Mouse (Mus musculus) heart, embryonic 13.5 days (tissue): ENCODE results near the gene Lrrc45. TPM values are rescaled to one million over a fixed set of nuclear protein-coding genes. Genes with fewer than 3 reads are reported as not detected.
A peak's percentile ranks its signal among the peaks of the same experiment; 100 is the strongest.

Source experiments
- ATAC-seq: fragments of 200-750 bp; cut with Nextera tagmentation; 2 replicates; pipeline ENCODE4 v1.8.0; 2017; ENCODE audit warnings: moderate TSS enrichment; ENCODE audit not compliant: insufficient number of reproducible peaks, low FRiP score, low TSS enrichment; ENCODE audit errors: extremely low read depth
- H3K27ac ChIP-seq: fragments of 300-500 bp; sonication (generic); replicated peaks from 2 replicates; pipeline ENCODE4 v1.5.1; 2015; ENCODE audit warnings: moderate library complexity, mild to moderate bottlenecking, inconsistent platforms
- H3K27me3 ChIP-seq: fragments of 300-500 bp; sonication (generic); replicated peaks from 2 replicates; pipeline ENCODE4 v1.6.1; 2015; ENCODE audit warnings: mild to moderate bottlenecking, inconsistent platforms
- H3K36me3 ChIP-seq: fragments of 300-500 bp; sonication (generic); 2 replicates; pipeline ENCODE4 v1.6.1; 2015; ENCODE audit warnings: mild to moderate bottlenecking, inconsistent platforms
- H3K4me1 ChIP-seq: fragments of 300-500 bp; sonication (generic); 2 replicates; pipeline ENCODE4 v1.6.1; 2015; ENCODE audit warnings: inconsistent platforms
- H3K4me2 ChIP-seq: fragments of 300-500 bp; sonication (generic); 2 replicates; pipeline ENCODE4 v1.6.1; 2015; ENCODE audit warnings: inconsistent platforms, mild to moderate bottlenecking, moderate library complexity
- H3K4me3 ChIP-seq: fragments of 300-500 bp; sonication (generic); 2 replicates; pipeline ENCODE4 v1.5.1; 2015; ENCODE audit warnings: moderate library complexity, mild to moderate bottlenecking, inconsistent platforms
- H3K9ac ChIP-seq: fragments of 300-500 bp; sonication (generic); 2 replicates; pipeline ENCODE4 v1.6.1; 2015; ENCODE audit warnings: inconsistent platforms, mild to moderate bottlenecking, moderate library complexity
- H3K9me3 ChIP-seq: fragments of 300-500 bp; sonication (generic); 2 replicates; pipeline ENCODE4 v1.6.1; 2016; ENCODE audit warnings: inconsistent platforms
- WGBS: fragments of 180-500 bp; shearing (Covaris S2); methylation state at CpG from one replicate; pipeline ENCODE4 v1.1.7; 2015; ENCODE audit warnings: mixed read lengths; 5-methylcytosine and 5-hydroxymethylcytosine counted together
- polyA plus RNA-seq: library from polyadenylated mRNA; unstranded; fragments of >200 nt; fragmentation: Nextera tagmentation; extraction: Ambion mirVana; gene quantifications from 2 replicates; pipeline ENCODE4 v1.2.1, GENCODE M21; 2015

Lrrc45 gene
- polyA plus RNA-seq, 1 experiment from 2014 or later: 28.1 TPM

DNA sequence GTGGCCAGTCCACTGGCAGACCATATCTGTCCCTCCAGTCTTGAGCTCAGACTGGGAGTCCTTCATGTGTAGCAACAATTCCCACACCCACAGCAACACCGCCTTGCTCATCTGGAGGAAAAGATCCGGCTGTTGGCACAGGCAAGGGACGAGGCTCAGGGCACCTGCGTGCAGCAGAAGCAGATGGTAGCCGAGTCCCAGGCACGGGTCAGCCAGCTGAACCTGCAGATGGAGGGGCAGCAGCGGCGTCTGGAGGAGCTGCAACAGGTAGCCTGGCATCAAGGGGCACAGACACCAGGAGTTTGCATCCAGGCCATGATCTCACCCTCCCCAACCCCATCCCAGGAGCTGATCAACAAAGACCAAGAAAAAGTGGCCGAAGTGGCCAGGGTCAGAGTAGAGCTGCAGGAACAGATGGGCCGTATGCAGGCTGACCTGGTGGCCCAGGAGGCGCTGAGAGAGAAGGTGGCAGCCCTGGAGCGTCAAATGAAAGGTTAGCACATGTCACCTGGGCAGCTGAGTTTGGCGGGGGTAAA, 6.2 kb downstream of the Lrrc45 start:
- peaks cover 43% of the 10 kb centered on the region for H3K27me3 ChIP-seq
- H3K9ac ChIP-seq: no peak overlapping the region
- no peak overlapping the region for H3K27ac ChIP-seq
- no peak overlapping the region for H3K4me3 ChIP-seq
- no peak overlapping the region for H3K4me2 ChIP-seq
- 88% methylated on average over 13 of the region's 13 CpGs for WGBS
- H3K4me1 ChIP-seq: peaks cover 22% of the 10 kb centered on the region
- H3K36me3 ChIP-seq: peaks cover 46% of the 10 kb centered on the region
- H3K9me3 ChIP-seq: no peaks in the 10 kb centered on the region
- no peak for ATAC-seq

DNA sequence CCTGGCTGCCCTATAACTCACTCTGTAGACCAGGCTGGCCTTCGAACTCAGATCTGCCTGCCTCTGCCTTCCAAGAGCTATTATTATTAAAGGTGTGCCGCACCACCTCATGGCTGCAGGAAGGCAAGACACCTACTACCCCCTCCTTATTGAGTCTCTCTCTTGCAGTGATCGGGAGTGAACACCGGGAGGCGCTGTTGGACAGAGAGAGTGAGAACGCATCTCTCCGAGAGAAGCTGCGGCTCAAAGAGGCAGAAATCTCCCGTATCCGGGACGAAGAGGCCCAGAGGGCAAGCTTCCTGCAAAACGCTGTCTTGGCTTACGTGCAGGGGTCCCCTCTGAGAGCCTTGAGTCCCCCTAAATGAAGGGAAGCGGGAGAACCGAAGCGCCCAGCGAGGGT, 6.7 kb downstream of the Lrrc45 start:
- no peak for ATAC-seq
- H3K27ac ChIP-seq: no peak overlapping the region
- H3K4me3 ChIP-seq: peak overlapping the region; percentile 59
- WGBS: 12% methylated on average over 17 of the region's 17 CpGs
- H3K36me3 ChIP-seq: peaks cover 41% of the 10 kb centered on the region
- H3K4me1 ChIP-seq: peaks cover 19% of the 10 kb centered on the region
- peaks cover 48% of the 10 kb centered on the region for H3K27me3 ChIP-seq
- H3K9me3 ChIP-seq: no peaks in the 10 kb centered on the region
- H3K4me2 ChIP-seq: peak overlapping the region; percentile 92
- peak overlapping the region; percentile 91 for H3K9ac ChIP-seq

- H3K4me2 ChIP-seq: peak within 1 kb of the TSS; percentile 92
- peak within 1 kb of the TSS; percentile 59 for H3K4me3 ChIP-seq
- WGBS: under 1% methylated on average over 89 of the region's 90 CpGs
- peaks cover 35% of the 10 kb centered on the region for H3K36me3 ChIP-seq
- no peak within 1 kb of the TSS for H3K27ac ChIP-seq
- H3K9ac ChIP-seq: peak within 1 kb of the TSS; percentile 91
- H3K9me3 ChIP-seq: no peaks in the 10 kb centered on the region
- ATAC-seq: peak; percentile 52; the same call in 1 of the 2 replicates
- H3K4me1 ChIP-seq: peaks cover 22% of the 10 kb centered on the region
- H3K27me3 ChIP-seq: peaks cover 57% of the 10 kb centered on the region
Measured at GRCm38 (mm10) chr11:120721124-120722066, 7.7 kb downstream of the Lrrc45 start, which contains the start of gene Rac3. Gene Rac3 (plus strand): TSS chr11:120721470.

DNA sequence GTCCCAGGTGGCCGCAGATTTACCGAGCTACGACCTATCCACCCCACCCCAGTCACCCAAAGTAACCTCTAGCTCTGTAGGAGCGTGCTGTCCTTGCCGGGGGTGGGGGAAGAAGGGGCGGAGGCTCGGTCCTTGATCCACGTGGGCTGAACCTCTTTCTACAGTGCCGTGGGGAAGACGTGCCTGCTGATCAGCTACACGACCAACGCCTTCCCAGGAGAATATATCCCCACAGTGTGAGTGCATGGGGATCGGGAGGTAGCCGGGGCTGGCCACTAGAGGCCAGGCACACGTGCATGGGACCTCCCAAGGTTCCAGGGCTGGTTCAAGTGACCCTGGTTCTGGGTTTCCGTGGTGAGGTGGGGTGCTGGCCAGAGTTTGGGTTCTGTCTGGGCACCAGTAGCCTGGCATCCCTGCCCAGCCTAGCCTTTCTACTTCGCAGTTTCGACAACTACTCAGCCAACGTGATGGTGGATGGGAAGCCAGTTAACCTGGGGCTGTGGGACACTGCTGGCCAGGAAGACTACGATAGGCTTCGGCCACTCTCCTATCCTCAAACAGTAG, 8.4 kb downstream of the Lrrc45 start:
- Histone ChIP-seq H3K27ac (no peak overlapping the region), H3K27me3 (peaks cover 59% of the 10 kb centered on the region), H3K4me1 (peaks cover 28% of the 10 kb centered on the region), H3K36me3 (peaks cover 29% of the 10 kb centered on the region), H3K4me3 (peak overlapping the region; percentile 59), H3K4me2 (peak overlapping the region; percentile 92), H3K9ac (peak overlapping the region; percentile 91), H3K9me3 (no peaks in the 10 kb centered on the region)
- WGBS: 21% methylated on average over 21 of the region's 21 CpGs
- ATAC-seq: no peak

GRCm38 (mm10) chr11:120722761-120723382, 9.1 kb downstream of the Lrrc45 start:
- peaks cover 59% of the 10 kb centered on the region for H3K27me3 ChIP-seq
- no peak overlapping the region; the same call in 1 of the 2 replicates for H3K4me2 ChIP-seq
- 79% methylated on average over 11 of the region's 11 CpGs for WGBS
- H3K4me1 ChIP-seq: peaks cover 28% of the 10 kb centered on the region
- H3K9me3 ChIP-seq: no peaks in the 10 kb centered on the region
- H3K36me3 ChIP-seq: peaks cover 22% of the 10 kb centered on the region
- H3K4me3 ChIP-seq: no peak overlapping the region
- no peak overlapping the region for H3K9ac ChIP-seq
- no peak for ATAC-seq
- H3K27ac ChIP-seq: no peak overlapping the region

DNA sequence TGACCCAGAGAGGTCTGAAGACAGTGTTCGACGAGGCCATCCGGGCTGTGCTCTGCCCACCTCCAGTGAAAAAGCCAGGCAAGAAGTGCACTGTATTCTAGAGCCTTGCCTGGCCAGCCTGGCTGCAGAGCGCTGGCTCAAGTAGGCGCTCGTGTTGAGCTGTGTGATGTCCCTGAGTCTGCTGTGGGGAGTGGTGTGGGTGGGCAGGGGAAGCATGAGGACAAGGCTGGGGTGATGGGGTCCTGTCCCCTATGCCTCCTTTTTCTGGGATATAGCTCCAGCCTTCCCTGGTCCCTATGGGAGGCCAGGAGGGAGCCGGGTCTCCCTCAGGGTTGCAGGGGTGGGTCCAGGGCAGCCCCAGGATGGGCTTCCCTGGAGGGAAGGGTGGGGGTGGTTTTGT, 9.8 kb downstream of the Lrrc45 start:
- no peak overlapping the region for H3K4me2 ChIP-seq
- no peak for ATAC-seq
- H3K4me1 ChIP-seq: peaks cover 28% of the 10 kb centered on the region
- H3K4me3 ChIP-seq: no peak overlapping the region
- 77% methylated on average over 7 of the region's 7 CpGs for WGBS
- H3K27ac ChIP-seq: no peak overlapping the region
- no peaks in the 10 kb centered on the region for H3K9me3 ChIP-seq
- H3K9ac ChIP-seq: no peak overlapping the region
- H3K27me3 ChIP-seq: peaks cover 64% of the 10 kb centered on the region
- peaks cover 16% of the 10 kb centered on the region for H3K36me3 ChIP-seq

DNA sequence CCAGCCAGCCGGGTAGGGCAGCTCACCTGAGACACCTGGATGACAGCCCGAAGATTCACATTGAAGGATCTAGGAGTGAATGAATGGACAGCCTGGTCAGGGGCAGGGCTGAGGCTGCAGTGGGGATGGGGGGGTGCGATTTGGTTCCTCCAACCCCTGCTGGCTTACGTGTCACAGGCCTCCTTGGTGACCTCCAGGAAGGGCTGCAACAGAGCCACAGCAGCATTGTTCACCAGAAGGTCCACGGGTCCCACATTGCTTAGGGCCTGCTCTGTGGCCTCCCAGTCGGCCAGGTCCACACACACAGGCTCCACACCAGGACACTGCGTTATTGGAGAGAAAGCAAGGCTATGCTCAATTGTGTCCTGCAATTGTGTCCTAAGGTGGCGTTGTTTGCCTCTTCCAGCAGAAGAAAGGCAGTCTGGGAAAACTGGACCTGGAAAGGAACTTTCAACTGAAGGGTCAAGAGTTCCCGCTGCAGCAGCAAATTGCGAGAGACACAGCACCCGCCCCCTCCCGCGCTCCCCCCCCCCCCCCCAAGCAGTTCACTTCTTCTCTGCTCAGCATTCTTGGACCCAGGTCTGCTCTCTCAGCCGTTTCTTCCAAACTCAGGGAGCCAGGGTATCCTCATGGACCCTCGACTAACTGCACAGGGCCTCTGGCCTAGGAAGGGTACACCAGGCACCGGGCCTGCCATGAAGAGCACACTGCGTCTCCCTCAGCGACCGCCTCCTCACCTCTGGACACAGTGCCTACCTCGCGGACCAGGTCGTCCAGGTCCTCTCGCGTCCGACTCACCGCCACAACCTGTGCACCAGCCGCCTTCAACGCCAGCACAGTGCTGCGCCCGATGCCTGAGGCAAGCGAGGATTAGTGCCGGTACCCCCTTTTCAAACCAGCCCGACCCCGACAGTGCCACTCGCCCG, 12.8 kb downstream of the Lrrc45 start:
- peak; percentile 2; the same call in 1 of the 2 replicates for ATAC-seq
- Histone ChIP-seq H3K9ac (peak overlapping the region; percentile 73), H3K27ac (no peak overlapping the region), H3K27me3 (peaks cover 72% of the 10 kb centered on the region), H3K9me3 (no peaks in the 10 kb centered on the region), H3K4me3 (peak overlapping the region; percentile 59), H3K4me2 (peak overlapping the region; percentile 79), H3K36me3 (no peaks in the 10 kb centered on the region), H3K4me1 (peaks cover 22% of the 10 kb centered on the region)
- 19% methylated on average over 34 of the region's 36 CpGs for WGBS

DNA sequence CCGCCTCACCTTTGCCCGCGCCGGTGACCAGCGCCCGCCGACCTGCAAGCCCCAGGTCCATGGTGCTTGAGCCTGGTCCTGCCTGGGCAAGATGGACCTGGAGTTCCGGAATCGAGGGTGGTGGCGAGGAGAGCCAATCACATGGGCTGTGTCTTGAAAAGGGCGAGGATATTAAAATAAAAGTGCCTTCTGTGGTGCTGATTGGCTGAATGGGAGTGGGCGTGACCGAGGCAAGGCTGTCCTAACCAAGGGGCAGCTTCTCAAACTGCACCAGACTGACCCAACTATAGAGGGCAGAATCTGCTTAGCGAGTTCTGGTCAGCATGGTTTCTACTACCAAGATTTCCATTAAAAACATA, 13.4 kb downstream of the Lrrc45 start, which contains the start of gene Dcxr:
Gene Dcxr, minus strand, starts transcription at position 113 of the 359 bp plus-strand sequence.
- peaks cover 22% of the 10 kb centered on the region for H3K4me1 ChIP-seq
- H3K4me3 ChIP-seq: peak within 1 kb of the TSS; percentile 59
- peaks cover 71% of the 10 kb centered on the region for H3K27me3 ChIP-seq
- under 1% methylated on average over 14 of the region's 14 CpGs for WGBS
- H3K36me3 ChIP-seq: no peaks in the 10 kb centered on the region
- no peak within 1 kb of the TSS for H3K27ac ChIP-seq
- peak within 1 kb of the TSS; percentile 73 for H3K9ac ChIP-seq
- peak within 1 kb of the TSS; percentile 79 for H3K4me2 ChIP-seq
- H3K9me3 ChIP-seq: no peaks in the 10 kb centered on the region
- ATAC-seq: peak; percentile 72; the same call in 1 of the 2 replicates

DNA sequence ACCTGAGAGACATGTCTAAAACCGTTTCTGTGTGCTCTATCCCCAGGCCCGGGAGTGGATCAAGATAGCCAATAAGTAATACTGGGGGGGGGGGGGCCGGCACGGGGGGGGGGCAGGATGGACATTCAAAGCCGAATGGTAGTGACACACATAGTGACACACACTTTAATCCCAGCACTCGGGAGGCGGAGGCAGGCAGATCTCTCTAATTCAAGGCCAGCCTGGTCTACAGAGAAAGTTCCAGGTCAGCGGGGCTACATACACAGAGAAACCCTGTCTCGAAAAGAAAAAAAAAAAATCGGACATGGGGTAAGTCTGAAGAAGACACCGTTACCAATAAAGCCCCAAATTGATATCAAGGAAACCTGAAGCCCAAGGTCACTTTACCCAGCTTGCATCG, 13.8 kb downstream of the Lrrc45 start:
- H3K9me3 ChIP-seq: no peaks in the 10 kb centered on the region
- 58% methylated on average over 11 of the region's 12 CpGs for WGBS
- H3K9ac ChIP-seq: no peak overlapping the region
- H3K27ac ChIP-seq: no peak overlapping the region
- H3K4me1 ChIP-seq: peaks cover 22% of the 10 kb centered on the region
- peak overlapping the region; percentile 79 for H3K4me2 ChIP-seq
- H3K36me3 ChIP-seq: no peaks in the 10 kb centered on the region
- H3K4me3 ChIP-seq: no peak overlapping the region
- H3K27me3 ChIP-seq: peaks cover 68% of the 10 kb centered on the region
- no peak for ATAC-seq

DNA sequence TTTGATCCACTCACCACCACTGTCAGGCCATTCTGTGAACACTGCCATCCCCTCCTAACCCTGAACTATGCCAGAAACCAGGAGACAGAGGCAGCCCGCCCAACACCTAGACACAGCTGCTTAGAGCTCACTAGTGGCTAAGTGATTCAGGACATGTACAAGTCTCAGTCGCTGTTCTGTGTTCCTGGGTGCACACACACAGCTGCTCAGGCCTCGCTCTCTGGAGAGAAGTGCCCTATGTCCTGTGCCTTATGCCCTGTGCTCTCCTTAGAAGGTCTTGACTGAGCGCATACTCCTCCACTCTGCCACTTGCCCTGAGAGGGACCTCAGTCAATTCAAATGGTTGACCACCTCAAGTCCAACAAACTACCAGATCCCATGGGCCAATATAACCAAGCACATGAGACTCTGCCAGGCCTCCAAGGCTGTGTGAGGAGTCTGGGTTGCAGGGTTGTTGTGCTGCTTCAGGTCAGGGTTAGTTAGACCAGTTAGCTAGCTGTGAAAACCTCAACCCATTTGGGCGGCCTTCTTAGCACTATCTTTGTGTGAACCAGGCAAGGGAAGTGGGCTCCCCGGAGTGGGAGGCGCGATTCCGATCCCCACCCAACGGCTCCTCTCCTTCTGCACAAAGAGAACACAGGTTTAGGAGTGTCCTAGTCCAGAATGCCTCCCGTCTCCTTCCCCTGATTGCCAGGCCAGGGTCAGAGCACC, 15.0 kb downstream of the Lrrc45 start:
- H3K36me3 ChIP-seq: no peaks in the 10 kb centered on the region
- H3K4me3 ChIP-seq: no peak overlapping the region
- no peak overlapping the region for H3K27ac ChIP-seq
- H3K4me2 ChIP-seq: no peak overlapping the region
- H3K9me3 ChIP-seq: no peaks in the 10 kb centered on the region
- WGBS: 67% methylated on average over 11 of the region's 11 CpGs
- H3K9ac ChIP-seq: 0 out of 2 replicates have a peak overlapping the region, but pooled peaks have one; percentile 8
- H3K4me1 ChIP-seq: peaks cover 22% of the 10 kb centered on the region
- ATAC-seq: no peak
- peaks cover 57% of the 10 kb centered on the region for H3K27me3 ChIP-seq
